Mouse (Mus musculus) thymus, adult 2 months (tissue): ENCODE results near the gene Morc2b. TPM values are rescaled to one million over a fixed set of nuclear protein-coding genes. Genes with fewer than 3 reads are reported as not detected.
"Not testable (repeated sequence)": the region's sequence is repeated elsewhere in the genome, so short reads cannot be mapped to it uniquely, and the experiment has no call there.

Source experiments
- DNase-seq: peaks from one replicate; pipeline ENCODE4 v3.0.0; 2021
- H3K27ac ChIP-seq: fragments of 200-500 bp; 2 replicates; pipeline ENCODE4 v1.5.1; 2012; ENCODE audit warnings: low read length, control low read depth; ENCODE audit not compliant: control insufficient read depth, insufficient read depth
- H3K27me3 ChIP-seq: fragments of 200-500 bp; 2 replicates; pipeline ENCODE4 v1.6.1; 2012; ENCODE audit warnings: mild to moderate bottlenecking, low read length, moderate library complexity, mixed read lengths; ENCODE audit not compliant: control insufficient read depth, insufficient read depth
- H3K36me3 ChIP-seq: fragments of 200-500 bp; 2 replicates; pipeline ENCODE4 v1.6.1; 2012; ENCODE audit warnings: mild to moderate bottlenecking, low read length, moderate library complexity; ENCODE audit not compliant: control insufficient read depth, insufficient read depth
- H3K4me1 ChIP-seq: fragments of 200-500 bp; replicated peaks from 2 replicates; pipeline ENCODE4 v1.6.1; 2012; ENCODE audit warnings: low read length; ENCODE audit not compliant: control insufficient read depth, insufficient read depth
- H3K4me3 ChIP-seq: fragments of 200-500 bp; 2 replicates; pipeline ENCODE4 v1.5.1; 2012; ENCODE audit warnings: mild to moderate bottlenecking, low read length, control low read depth, moderate library complexity; ENCODE audit not compliant: control insufficient read depth, insufficient read depth
- CTCF ChIP-seq: fragments of 200-500 bp; IDR thresholded peaks from 2 replicates; pipeline ENCODE4 v1.5.1; 2012; ENCODE audit warnings: mild to moderate bottlenecking, control low read depth, low read length, moderate library complexity, borderline replicate concordance; ENCODE audit not compliant: control insufficient read depth, poor library complexity, insufficient read depth; ENCODE audit errors: extremely low read depth
- POLR2A ChIP-seq: fragments of 200-500 bp; IDR thresholded peaks from 2 replicates; pipeline ENCODE4 v1.6.1; 2012; ENCODE audit warnings: mild to moderate bottlenecking, low read length, control low read depth, moderate library complexity; ENCODE audit not compliant: control insufficient read depth, poor library complexity, insufficient read depth; ENCODE audit errors: extremely low read depth
- WGBS: fragments of 180-500 bp; shearing (Covaris S2); methylation state at CpG from one replicate; pipeline ENCODE4 v1.1.7; 2018; 5-methylcytosine and 5-hydroxymethylcytosine counted together
- polyA plus RNA-seq: library from polyadenylated mRNA; depleted of rRNA; stranded (reverse); fragments of >200 nt; gene quantifications from 2 replicates; pipeline ENCODE4 v1.2.3, GENCODE M21; 2012; rRNA removed

Morc2b gene
- polyA plus RNA-seq: not detected in 2 replicates

GRCm38 (mm10) chr17:33139261-33139820 is at the start of gene Morc2b:
Gene Morc2b (minus strand): TSS chr17:33139683.
- Histone ChIP-seq H3K27ac (no peak within 1 kb of the TSS), H3K27me3 (no peaks in the 10 kb centered on the region), H3K4me1 (no peaks in the 10 kb centered on the region), H3K36me3 (no peaks in the 10 kb centered on the region), H3K4me3 (no peak within 1 kb of the TSS)
- DNase-seq: no peak
- 81% methylated on average over 18 of the region's 18 CpGs for WGBS
- TF ChIP-seq POLR2A (no peak), CTCF (no peak)

GRCm38 (mm10) chr17:33168147-33168546 is 28.7 kb upstream of the Morc2b start, which contains the start of gene Olfr55:
Gene Olfr55 (plus strand): TSS chr17:33168447.
- H3K27me3 ChIP-seq, H3K4me1 ChIP-seq, DNase-seq, H3K27ac ChIP-seq, H3K36me3 ChIP-seq, H3K4me3 ChIP-seq: not testable (repeated sequence)
- 82% methylated on average over 1 of the region's 1 CpGs for WGBS

GRCm38 (mm10) chr17:33126257-33126656 is 13.2 kb downstream of the Morc2b start:
- TF ChIP-seq POLR2A: no peak
- TF ChIP-seq CTCF: no peak
- Histone ChIP-seq H3K27ac (no peak overlapping the region), H3K27me3 (no peaks in the 10 kb centered on the region), H3K36me3 (no peaks in the 10 kb centered on the region), H3K4me3 (no peak overlapping the region), H3K4me1 (no peaks in the 10 kb centered on the region)
- no peak for DNase-seq
- 64% methylated on average over 2 of the region's 2 CpGs for WGBS

- Histone ChIP-seq H3K27ac (no peak overlapping the region), H3K27me3 (no peaks in the 10 kb centered on the region), H3K36me3 (no peaks in the 10 kb centered on the region), H3K4me1 (no peaks in the 10 kb centered on the region), H3K4me3 (no peak overlapping the region)
- TF ChIP-seq CTCF (no peak), POLR2A (no peak)
- no peak for DNase-seq
Measured at GRCm38 (mm10) chr17:33124546-33124945, 14.9 kb downstream of the Morc2b start.

GRCm38 (mm10) chr17:33097396-33097795 is 42.1 kb downstream of the Morc2b start:
- DNase-seq: no peak
- no peaks in the 10 kb centered on the region for H3K36me3 ChIP-seq
- no peak overlapping the region for H3K4me3 ChIP-seq
- 66% methylated on average over 2 of the region's 2 CpGs for WGBS
- no peaks in the 10 kb centered on the region for H3K27me3 ChIP-seq
- H3K27ac ChIP-seq: no peak overlapping the region
- peaks cover 5% of the 10 kb centered on the region; the same call in 1 of the 2 replicates for H3K4me1 ChIP-seq
- TF ChIP-seq POLR2A: no peak
- TF ChIP-seq CTCF: no peak

GRCm38 (mm10) chr17:33092391-33093193 is 46.9 kb downstream of the Morc2b start:
- Histone ChIP-seq H3K4me3 (peak overlapping the region; percentile 62), H3K36me3 (no peaks in the 10 kb centered on the region), H3K27ac (peak overlapping the region; percentile 27), H3K4me1 (peaks cover 5% of the 10 kb centered on the region; the same call in 1 of the 2 replicates), H3K27me3 (no peaks in the 10 kb centered on the region)
- 5% methylated on average over 31 of the region's 31 CpGs for WGBS
- peak; percentile 69 for DNase-seq
- TF ChIP-seq POLR2A (peak; percentile 18; the same call in 1 of the 2 replicates), CTCF (no peak)
